Mouse (Mus musculus): ENCODE data around the gene Slc34a1.
A peak's percentile ranks its signal among the peaks of the same experiment; 100 is the strongest.
"Not testable (repeated sequence)": the region's sequence is repeated elsewhere in the genome, so short reads cannot be mapped to it uniquely, and the experiment has no call there.

Slc34a1 gene

GRCm38 (mm10) chr13:55404853-55405782 is 7.1 kb downstream of the Slc34a1 start:
- peak; percentile 50 to 77 for DNase-seq (ENCODE audit: low spot score in 2 of 2)

GRCm38 (mm10) chr13:55405783-55406390 is 7.9 kb downstream of the Slc34a1 start:
- DNase-seq (ENCODE audit: low spot score in 2 of 2), result no peak

GRCm38 (mm10) chr13:55407341-55407740 is 9.4 kb downstream of the Slc34a1 start:
- no peak for DNase-seq (ENCODE audit: low spot score in 2 of 2)

GRCm38 (mm10) chr13:55408546-55409120 is 10.6 kb downstream of the Slc34a1 start:
- no peak for DNase-seq (ENCODE audit: low spot score in 2 of 2)

- DNase-seq (ENCODE audit: low spot score in 2 of 2), result no peak
Observed at GRCm38 (mm10) chr13:55411826-55412225, 13.8 kb downstream of the Slc34a1 start.

GRCm38 (mm10) chr13:55412643-55413307 is 14.8 kb downstream of the Slc34a1 start:
- no peak for DNase-seq (ENCODE audit: low spot score in 2 of 2)

GRCm38 (mm10) chr13:55413333-55413732 is 15.3 kb downstream of the Slc34a1 start:
- no peak for DNase-seq (ENCODE audit: low spot score in 2 of 2)

GRCm38 (mm10) chr13:55414743-55415380 is 16.9 kb downstream of the Slc34a1 start, which contains the start of gene Pfn3:
Gene Pfn3, minus strand, starts transcription at chr13:55415232.
- peak; percentile 59 to 72 for DNase-seq (ENCODE audit: low spot score in 2 of 2)

- DNase-seq (ENCODE audit: low spot score in 2 of 2), result peak; percentile 55 to 81
Observed at GRCm38 (mm10) chr13:55418004-55418403, 20.0 kb downstream of the Slc34a1 start.

GRCm38 (mm10) chr13:55419142-55419541 is 21.2 kb downstream of the Slc34a1 start:
- no peak for DNase-seq (ENCODE audit: low spot score in 2 of 2)

- no peak for DNase-seq (ENCODE audit: low spot score in 2 of 2)
Observed at GRCm38 (mm10) chr13:55420018-55420932, 22.3 kb downstream of the Slc34a1 start.

- peak in 1 of 2 experiments; percentile 73 for DNase-seq (ENCODE audit: low spot score in 2 of 2)
Observed at GRCm38 (mm10) chr13:55420933-55421800, 23.2 kb downstream of the Slc34a1 start.

GRCm38 (mm10) chr13:55426613-55427012 is 28.6 kb downstream of the Slc34a1 start, which contains the start of gene F12:
Gene F12, minus strand, starts transcription at chr13:55426793.
- no peak for DNase-seq (ENCODE audit: low spot score in 2 of 2)

- no peak for DNase-seq (ENCODE audit: low spot score in 2 of 2)
Observed at GRCm38 (mm10) chr13:55429226-55429888, 31.4 kb downstream of the Slc34a1 start.

GRCm38 (mm10) chr13:55430566-55430965 is 32.6 kb downstream of the Slc34a1 start:
- no peak for DNase-seq (ENCODE audit: low spot score in 2 of 2)

GRCm38 (mm10) chr13:55431889-55432685 is 34.1 kb downstream of the Slc34a1 start:
- no peak for DNase-seq (ENCODE audit: low spot score in 2 of 2)

- DNase-seq (ENCODE audit: low spot score in 2 of 2), result not testable (repeated sequence)
Observed at GRCm38 (mm10) chr13:55437111-55437629, 39.2 kb downstream of the Slc34a1 start.
